Mouse (Mus musculus) v-Abl transformed pro-B cells (cell line): ENCODE results near the gene Mybbp1a.

Source experiments
- in situ Hi-C, 2 experiments: fragments of 400-800 bp; cut with MboI; formaldehyde crosslinking; loops; one replicate each; pipeline ENCODE4 v1.15.1; 2025; ENCODE audit not compliant: unreplicated experiment in 2 of 2

Mybbp1a gene

GRCm38 (mm10) chr11:72436756-72437650 lies 4.2 kb upstream of the Mybbp1a start:
- in situ Hi-C loops, result loop anchor here (10.0 to 25.0 kb wide), 3 partner anchors 98 to 600 kb away; partner anchors contain the start of gene Ncbp3 (in 1 of the 2)

GRCm38 (mm10) chr11:72438411-72438810 lies 2.7 kb upstream of the Mybbp1a start:
- in situ Hi-C loops, result loop anchor here (10.0 to 25.0 kb wide), 3 partner anchors 96 to 599 kb away; partner anchors contain the start of gene Ncbp3 (in 1 of the 2)

GRCm38 (mm10) chr11:72440597-72440964 lies 574 bp upstream of the Mybbp1a start:
- in situ Hi-C loops, result loop anchor here (25.0 kb wide), 2 partner anchors 297 to 597 kb away; partner anchors contain the start of gene Ncbp3 (in 1 of the 2)

- in situ Hi-C loops, result loop anchor here (25.0 kb wide), 2 partner anchors 291 to 591 kb away; partner anchors contain the start of gene Ncbp3 (in 1 of the 2)
These were observed 5.4 kb downstream of the Mybbp1a start for GRCm38 (mm10) chr11:72446311-72447105.

GRCm38 (mm10) chr11:72447475-72447874 lies 6.3 kb downstream of the Mybbp1a start:
- in situ Hi-C loops, result loop anchor here (25.0 kb wide), 2 partner anchors 290 to 590 kb away; partner anchors contain the start of gene Ncbp3 (in 1 of the 2)

GRCm38 (mm10) chr11:72452140-72452665 lies 11.0 kb downstream of the Mybbp1a start:
- in situ Hi-C loops, result no loop called here

GRCm38 (mm10) chr11:72453105-72453953 lies 12.2 kb downstream of the Mybbp1a start:
- in situ Hi-C loops, result no loop called here

- in situ Hi-C loops, result no loop called here
These were observed 14.5 kb downstream of the Mybbp1a start for GRCm38 (mm10) chr11:72455694-72456093.

GRCm38 (mm10) chr11:72457995-72458496 lies 16.9 kb downstream of the Mybbp1a start:
- in situ Hi-C loops, result no loop called here

- in situ Hi-C loops, result no loop called here
These were observed 17.3 kb downstream of the Mybbp1a start for GRCm38 (mm10) chr11:72458502-72458901.

GRCm38 (mm10) chr11:72461500-72461981 lies 20.4 kb downstream of the Mybbp1a start:
- in situ Hi-C loops, result no loop called here

GRCm38 (mm10) chr11:72464821-72465220 lies 23.7 kb downstream of the Mybbp1a start:
- in situ Hi-C loops, result no loop called here

- in situ Hi-C loops, result no loop called here
These were observed 25.0 kb downstream of the Mybbp1a start for GRCm38 (mm10) chr11:72465978-72466693.

GRCm38 (mm10) chr11:72466694-72467507 lies 25.7 kb downstream of the Mybbp1a start:
- in situ Hi-C loops, result no loop called here

GRCm38 (mm10) chr11:72468525-72468924 lies 27.4 kb downstream of the Mybbp1a start:
- in situ Hi-C loops, result no loop called here

- in situ Hi-C loops, result no loop called here
These were observed 28.1 kb downstream of the Mybbp1a start for GRCm38 (mm10) chr11:72469217-72469616.

- in situ Hi-C loops, result no loop called here
These were observed 28.8 kb downstream of the Mybbp1a start for GRCm38 (mm10) chr11:72470004-72470403.

GRCm38 (mm10) chr11:72471381-72471780 lies 30.2 kb downstream of the Mybbp1a start:
- in situ Hi-C loops, result no loop called here
